16 mouse cellular contexts compared by ENCODE assay signal in genomic region chr6:101992815-101993214, GRCm38 (mm10).
A peak's percentile ranks its signal among the peaks of the same experiment; 100 is the strongest.
DNase-seq lines count a peak whose midpoint lies in the region.
"Had no signal": no experiment of that assay in that cellular context is flagged by ENCODE, and none has a peak within 500 bp of the region (broad histone marks: within the 10 kb centered on the region; RNA-seq: fewer than 3 reads in every experiment).

No protein-coding gene starts in this region.

- DNase-seq in frontal cortex, adult 2 months (ENCODE audit: extremely low spot score in 1 of 2, low spot score in 1 of 2), result peak; percentile 30 to 42
- DNase-seq in frontal cortex, postnatal 10 days (ENCODE audit: low spot score in 2 of 2), result no peak
- DNase-seq in layer of hippocampus, adult 9-11 months, result peak; percentile 24
- DNase-seq in layer of hippocampus, postnatal 36 days, result no peak
- DNase-seq in right cerebral cortex, adult 2 months (ENCODE audit: low spot score in 2 of 2), result peak; percentile 5 to 36
- no peak for DNase-seq in right cerebral cortex, postnatal 14 days
- peak; percentile 76 for DNase-seq in telencephalon, adult 2 months (ENCODE audit: low read depth, low spot score)
- no peak for DNase-seq in spleen, adult 18-20 months
- DNase-seq: adrenal gland, adult 8-10 months; cerebellum, adult 9-11 months; heart, adult 2 months; heart, postnatal 4 days; kidney, adult 8-10 months; kidney, postnatal 4 days; liver, postnatal 0 days; lung, postnatal 36 days had no signal

Comparison
In these comparisons a context has a peak if more than half of its experiments do, and no peak if none do; other contexts are left out.
1. DNase-seq: peak in frontal cortex, adult 2 months (2 of 2), layer of hippocampus, adult 9-11 months (single experiment), right cerebral cortex, adult 2 months (2 of 2) and telencephalon, adult 2 months (single experiment); none in frontal cortex, postnatal 10 days (0 of 2), layer of hippocampus, postnatal 36 days (0 of 2), right cerebral cortex, postnatal 14 days (single experiment) and spleen, adult 18-20 months (0 of 2).